Mouse (Mus musculus): ENCODE data around the gene Zmym2. TPM values are rescaled to one million over a fixed set of nuclear protein-coding genes. Genes with fewer than 3 reads are reported as not detected.
"Not testable (repeated sequence)": the region's sequence is repeated elsewhere in the genome, so short reads cannot be mapped to it uniquely, and the experiment has no call there.

Zmym2 gene
- 10 to 100 TPM; 35.2 to 37.1 TPM for total RNA-seq (2021)
- long read RNA-seq, experiment 1, partial matches to known transcripts: 7 of 21 reads
- long read RNA-seq, experiment 1, other reads (novel, unspliced or antisense): 14 of 21 reads
- long read RNA-seq, experiment 2, partial matches to known transcripts: 3 of 16 reads
- long read RNA-seq, experiment 2, other reads (novel, unspliced or antisense): 13 of 16 reads

DNA sequence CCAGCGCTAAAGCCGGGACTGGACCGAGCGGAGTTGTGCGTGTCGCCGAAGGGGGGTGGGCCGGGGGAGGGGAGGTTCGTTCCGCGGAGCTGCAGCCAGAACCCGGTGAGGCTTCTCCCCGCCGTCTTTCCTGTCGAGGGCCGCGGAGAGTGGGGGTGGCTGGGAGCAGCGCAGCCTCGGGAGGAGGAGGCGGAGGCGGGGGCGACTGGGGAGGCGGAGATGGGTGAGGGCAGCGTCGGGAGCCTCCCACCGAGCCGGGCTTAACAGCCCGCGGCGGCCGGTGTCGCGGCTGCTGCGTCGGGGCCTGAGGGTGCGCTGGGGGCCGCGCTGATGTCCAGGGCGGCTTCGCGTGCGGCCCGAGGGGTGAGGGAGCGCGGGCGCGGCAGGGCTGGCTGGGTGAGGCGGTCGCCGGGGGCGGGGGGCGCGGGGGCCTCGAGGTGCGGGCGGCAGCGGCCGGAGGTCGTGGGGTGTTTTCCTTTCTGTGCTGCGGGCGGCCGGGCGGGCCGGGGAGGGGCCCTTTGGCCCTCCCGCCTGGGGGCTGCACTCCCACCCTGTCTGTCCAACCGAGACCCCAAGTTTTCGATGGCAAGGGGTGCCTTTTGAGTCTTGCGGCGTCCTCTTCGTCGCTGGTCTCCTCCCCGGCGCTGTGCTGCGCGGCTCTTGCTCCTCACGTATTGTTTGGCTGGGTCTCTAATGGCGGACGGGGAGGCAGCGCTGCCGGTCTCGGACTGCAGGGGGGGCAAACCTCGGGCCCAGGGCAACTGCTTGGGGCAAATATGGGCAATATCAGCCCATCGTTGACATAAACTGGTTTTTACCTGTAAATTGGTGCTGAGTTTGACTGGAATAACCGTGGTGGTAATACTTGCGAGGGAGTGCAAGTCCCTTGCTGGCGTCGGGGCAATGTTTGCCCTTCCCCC is at the start of gene Zmym2:
Gene Zmym2 (plus strand): TSS at position 60 of the 920 bp plus-strand sequence.
- DNase-seq (ENCODE audit: low spot score): peak; percentile 64

GRCm38 (mm10) chr14:56844033-56844432 is 42.4 kb upstream of the Zmym2 start:
- no peak for DNase-seq (ENCODE audit: low spot score)

GRCm38 (mm10) chr14:56844507-56844906 is 41.9 kb upstream of the Zmym2 start:
- no peak for DNase-seq (ENCODE audit: low spot score)

DNA sequence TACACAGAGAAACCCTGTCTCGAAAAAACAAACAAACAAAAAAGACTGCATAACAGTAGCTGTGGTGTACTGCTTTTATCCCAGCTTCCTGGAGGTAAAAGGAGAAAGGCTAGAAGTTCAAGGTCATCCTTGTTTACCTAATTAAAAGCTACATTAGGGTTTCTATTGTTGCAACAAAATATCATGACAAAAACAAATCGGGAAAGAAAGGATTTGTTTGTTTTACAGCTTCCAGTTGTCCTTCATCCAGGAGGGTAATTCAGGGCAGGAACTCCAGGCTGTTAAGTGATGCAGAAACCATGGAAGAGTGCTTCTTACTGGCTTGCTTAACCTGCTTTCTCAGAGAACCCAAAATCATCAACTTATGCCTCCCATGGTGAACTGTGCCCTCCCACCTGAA is 38.1 kb upstream of the Zmym2 start:
- no peak for DNase-seq (ENCODE audit: low spot score)

- DNase-seq (ENCODE audit: low spot score): no peak
These were observed 36.8 kb upstream of the Zmym2 start for GRCm38 (mm10) chr14:56849681-56850080.

- no peak for DNase-seq (ENCODE audit: low spot score)
These were observed 22.4 kb upstream of the Zmym2 start for GRCm38 (mm10) chr14:56864041-56864440.

GRCm38 (mm10) chr14:56864641-56865040 is 21.8 kb upstream of the Zmym2 start:
- DNase-seq (ENCODE audit: low spot score): no peak

- DNase-seq (ENCODE audit: low spot score): not testable (repeated sequence)
These were observed 21.3 kb upstream of the Zmym2 start for GRCm38 (mm10) chr14:56865112-56865511.

DNA sequence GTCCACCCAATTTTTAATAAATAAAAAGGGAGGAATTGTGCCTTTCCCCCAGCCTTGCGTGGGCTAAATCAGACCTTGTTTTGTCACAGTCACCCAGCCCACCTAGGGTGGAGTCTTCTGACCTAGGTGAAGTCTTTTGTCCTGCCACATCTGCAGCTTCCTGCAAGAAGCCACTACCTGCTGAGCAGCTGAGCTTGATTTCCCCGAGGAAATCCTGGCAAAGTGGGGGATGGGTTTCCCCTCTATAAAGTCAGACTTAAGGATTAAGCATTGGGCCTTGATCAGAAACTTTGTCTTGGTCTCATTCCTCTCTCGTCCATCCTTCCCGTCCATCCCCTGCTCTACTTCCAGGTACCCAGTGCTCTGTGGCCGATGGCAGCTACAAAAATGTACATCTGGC is 12.9 kb upstream of the Zmym2 start:
- no peak for DNase-seq (ENCODE audit: low spot score)

DNA sequence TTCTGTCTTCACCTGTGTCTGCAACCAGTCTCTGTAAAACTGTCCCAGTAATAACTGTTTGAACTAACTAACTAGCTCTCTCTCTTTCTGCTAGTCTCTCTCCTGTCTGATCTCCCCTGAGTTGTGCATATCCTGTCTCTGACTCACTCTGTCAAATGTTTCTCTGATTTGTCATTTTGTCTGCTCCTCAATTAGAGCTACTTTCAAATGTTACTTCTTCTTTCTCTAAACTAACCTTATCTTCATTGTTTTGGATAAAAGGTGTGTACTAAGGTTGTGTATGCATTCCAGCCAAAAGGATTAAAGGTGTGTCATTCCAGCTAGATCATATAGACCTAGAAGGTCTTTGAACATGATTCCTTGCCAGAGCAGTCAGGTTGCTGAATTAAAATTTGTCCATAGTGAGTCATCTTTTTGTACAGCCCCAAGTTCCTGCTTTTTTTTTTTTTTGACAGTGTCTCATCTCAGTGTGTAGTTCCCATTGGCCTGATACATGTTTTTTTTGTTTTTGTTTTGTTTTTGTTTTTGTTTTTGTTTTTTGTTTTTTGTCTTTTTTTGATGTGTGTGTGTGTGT is 10.8 kb upstream of the Zmym2 start:
- no peak for DNase-seq (ENCODE audit: low spot score)

DNA sequence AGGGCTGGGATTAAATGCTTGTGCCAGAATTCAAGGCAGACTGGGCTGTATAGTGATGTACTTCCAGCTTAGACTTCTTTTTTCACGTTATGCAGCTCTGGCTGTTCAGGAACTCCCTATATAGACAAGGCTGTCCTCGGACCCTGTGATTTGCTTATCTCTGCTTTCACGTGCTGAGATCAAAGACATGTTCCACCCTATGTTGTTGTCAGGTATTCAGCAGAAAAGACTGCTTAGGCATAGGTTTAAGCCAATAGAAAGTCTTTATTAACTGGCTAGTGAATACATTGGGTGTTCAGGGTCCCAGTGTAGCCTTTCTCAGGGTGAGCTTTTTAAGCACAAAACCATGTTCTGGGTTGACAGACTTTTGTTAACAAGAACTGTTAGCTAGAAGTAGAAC is 5.2 kb upstream of the Zmym2 start:
- DNase-seq (ENCODE audit: low spot score): no peak

DNA sequence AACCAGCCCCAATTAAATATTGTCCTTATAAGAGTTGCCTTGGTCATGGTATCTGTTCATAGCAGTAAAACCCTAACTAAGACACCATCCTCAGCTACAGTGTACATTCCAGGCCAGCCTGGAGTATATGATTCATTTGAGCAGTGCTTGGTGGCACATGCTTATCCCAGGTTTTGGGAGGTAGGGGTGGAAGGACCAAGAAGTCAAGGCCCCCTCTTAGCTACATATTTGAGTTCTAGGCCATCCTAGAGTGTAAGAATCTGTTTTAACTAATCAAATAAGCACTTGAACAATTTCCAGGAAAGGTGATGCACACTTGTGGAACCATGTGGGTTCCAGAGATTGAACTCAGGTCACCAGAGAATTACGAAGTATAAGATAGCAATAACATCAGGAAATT is 3.0 kb upstream of the Zmym2 start:
- DNase-seq (ENCODE audit: low spot score): no peak

DNA sequence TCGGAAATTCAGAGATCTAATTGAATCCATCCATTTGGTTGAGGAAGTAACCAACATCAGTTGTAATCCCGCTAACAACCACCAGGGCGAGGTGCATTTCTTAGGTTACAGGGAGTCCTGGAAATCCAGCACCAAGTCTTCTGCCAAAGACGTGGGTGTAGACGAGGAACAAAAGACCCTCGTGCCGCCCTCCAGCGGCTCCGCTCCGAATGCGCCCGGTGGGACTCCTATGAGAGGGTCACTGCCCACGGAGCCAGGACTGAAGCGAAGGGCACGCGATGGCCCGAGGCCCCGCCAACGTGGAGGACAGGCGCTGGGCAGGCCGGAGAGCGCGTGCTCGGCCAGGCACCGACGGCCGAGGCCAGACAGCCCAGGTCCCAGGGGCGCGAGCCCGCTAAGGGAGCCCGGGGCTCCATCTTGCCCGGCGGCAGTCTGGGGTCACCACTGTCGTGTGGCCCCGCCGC is 1.1 kb upstream of the Zmym2 start:
- peak; percentile 84 for DNase-seq (ENCODE audit: low spot score)

GRCm38 (mm10) chr14:56885986-56886593 is 363 bp upstream of the Zmym2 start:
- DNase-seq (ENCODE audit: low spot score): peak; percentile 81

GRCm38 (mm10) chr14:56887514-56887880 is 1.0 kb downstream of the Zmym2 start:
- no peak for DNase-seq (ENCODE audit: low spot score)

GRCm38 (mm10) chr14:56887887-56888286 is 1.4 kb downstream of the Zmym2 start:
- peak; percentile 62 for DNase-seq (ENCODE audit: low spot score)

DNA sequence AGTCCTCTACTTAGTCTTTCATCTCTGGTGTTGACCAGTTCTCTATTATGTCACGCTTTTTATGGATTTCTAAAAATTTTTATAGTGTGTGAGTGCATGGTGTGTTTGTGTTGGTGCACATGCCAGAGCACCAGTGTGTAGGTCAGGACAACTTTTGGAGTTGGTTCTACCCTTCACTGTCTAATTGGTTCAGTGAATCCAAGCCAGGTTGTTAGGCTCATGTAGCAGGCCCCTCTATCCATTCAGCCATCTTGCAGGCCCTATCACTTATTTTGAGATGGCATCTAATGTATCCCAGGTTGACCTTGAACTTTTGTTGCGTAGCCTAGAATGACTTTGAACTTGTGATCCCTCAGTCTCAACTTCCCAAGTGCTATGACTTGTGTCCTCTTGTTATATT is 2.0 kb downstream of the Zmym2 start:
- DNase-seq (ENCODE audit: low spot score): no peak

DNA sequence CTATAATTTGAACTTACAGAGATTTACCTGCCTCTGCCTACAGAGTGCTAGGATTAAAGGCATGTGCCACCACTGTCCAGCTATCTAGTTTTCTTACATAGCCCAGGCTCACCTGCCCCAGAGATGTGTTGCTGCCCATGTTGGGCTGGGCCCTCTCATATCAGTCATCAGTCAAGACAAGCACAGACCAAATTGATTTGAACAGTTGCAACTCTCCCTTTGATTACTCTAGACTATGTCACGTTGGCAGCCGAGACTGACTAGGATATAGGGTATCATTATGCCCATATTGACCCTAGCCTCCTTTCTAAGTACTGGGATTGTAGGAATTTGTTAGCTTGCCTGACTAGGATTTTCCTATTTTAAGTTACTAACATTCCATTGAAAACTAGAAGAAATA is 8.0 kb downstream of the Zmym2 start:
- no peak for DNase-seq (ENCODE audit: low spot score)

DNA sequence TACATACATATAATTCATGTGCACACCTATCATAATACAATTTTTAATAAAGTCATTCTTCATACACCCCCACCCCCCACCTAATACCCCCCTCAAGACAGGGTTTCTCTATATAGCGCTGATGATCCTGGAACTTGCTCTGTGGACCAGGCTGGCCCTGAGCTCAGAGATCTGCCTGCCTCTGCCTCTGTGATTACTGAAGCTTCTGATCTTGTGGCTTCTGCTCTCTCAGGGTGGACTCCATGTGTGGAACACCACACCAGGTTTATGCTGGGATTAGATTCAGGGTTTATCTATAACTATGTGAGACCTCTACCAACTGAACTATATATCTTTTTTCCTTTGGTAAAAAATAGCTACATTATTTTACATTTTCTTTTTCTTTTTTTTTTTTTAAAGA is 10.1 kb downstream of the Zmym2 start:
- DNase-seq (ENCODE audit: low spot score): no peak

DNA sequence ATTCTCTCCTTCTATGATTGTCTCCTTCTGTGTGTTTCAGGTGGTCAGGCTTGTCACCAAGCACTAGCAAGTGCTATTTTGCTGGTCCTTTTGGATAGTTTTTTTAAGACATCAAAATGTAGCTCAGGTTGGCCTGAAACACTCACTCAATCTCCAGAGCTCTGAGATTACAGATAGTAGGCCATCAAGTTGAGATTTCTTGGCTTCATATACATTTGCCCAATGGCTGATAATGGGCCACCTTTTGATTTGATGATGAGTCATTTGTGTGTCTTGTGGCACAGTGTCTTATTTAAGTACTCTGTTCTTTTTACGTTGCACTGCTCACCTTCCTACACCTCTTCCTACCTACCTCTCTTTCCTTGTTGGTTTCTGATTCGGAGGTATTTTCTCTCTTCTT is 11.0 kb downstream of the Zmym2 start:
- no peak for DNase-seq (ENCODE audit: low spot score)

GRCm38 (mm10) chr14:56899656-56900055 is 13.2 kb downstream of the Zmym2 start:
- no peak for DNase-seq (ENCODE audit: low spot score)

DNA sequence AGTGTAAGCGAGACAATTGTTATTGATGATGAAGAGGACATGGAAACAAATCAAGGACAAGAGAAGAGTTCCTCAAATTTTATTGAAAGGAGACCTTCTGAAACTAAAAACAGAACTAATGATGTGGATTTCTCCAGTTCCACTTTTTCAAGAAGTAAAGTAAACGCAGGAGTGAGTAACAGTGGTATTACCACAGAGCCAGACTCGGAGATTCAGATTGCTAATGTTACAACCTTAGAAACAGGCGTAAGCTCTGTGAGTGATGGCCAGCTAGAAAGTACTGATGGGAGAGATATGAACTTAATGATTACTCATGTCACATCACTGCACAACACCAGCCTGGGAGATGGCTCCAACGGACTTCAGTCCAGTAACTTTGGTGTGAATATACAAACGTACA is 16.6 kb downstream of the Zmym2 start:
- no peak for DNase-seq (ENCODE audit: low spot score)

Data from gastrocnemius, adult 18-20 months (tissue).